Mouse (Mus musculus): ENCODE measurements around the gene Dtx3.

GRCm38 (mm10) chr10:127173148-127174065 is 22.1 kb downstream of the Dtx3 start:
- TF ChIP-seq POLR2A (IDR thresholded peaks at IDR 0.05; ENCODE audit: insufficient read depth, low read depth, low read length) (no peak), EP300 (IDR thresholded peaks at IDR 0.05; ENCODE audit: insufficient read depth, low read depth, low read length) (no peak), CTCF (IDR thresholded peaks at IDR 0.05) (no peak)
